Mouse (Mus musculus): ENCODE measurements around the gene Lztr1.

Lztr1 gene

DNA sequence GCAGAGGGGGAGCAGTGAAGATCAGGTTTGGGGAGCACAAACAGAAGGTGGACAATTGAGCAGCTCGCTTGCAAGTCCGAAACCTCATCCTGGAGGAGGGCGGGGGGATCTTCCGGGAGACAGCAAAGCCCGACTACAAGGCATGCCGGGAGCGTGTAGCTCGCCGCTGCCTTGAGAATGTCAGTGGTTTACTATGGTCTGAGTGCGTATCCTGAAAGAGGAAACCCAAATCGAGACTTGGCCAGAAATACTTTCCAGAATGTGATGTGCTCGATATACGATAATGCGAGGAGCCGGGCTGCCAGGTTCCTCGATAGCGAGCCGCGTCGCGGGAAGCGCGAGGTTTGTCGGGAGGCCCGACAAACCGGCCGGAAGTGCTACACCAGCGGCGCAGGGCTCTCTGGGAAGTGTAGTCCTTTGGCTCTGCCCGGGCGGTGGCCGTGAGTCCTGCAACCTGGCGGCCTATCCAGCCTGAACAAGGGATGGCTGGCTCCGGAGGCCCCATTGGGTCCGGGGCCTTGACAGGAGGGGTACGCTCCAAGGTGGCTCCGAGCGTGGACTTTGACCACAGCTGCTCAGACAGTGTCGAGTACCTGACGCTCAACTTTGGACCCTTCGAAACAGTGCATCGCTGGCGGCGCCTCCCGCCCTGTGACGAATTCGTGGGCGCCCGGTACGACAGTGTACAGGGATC is at the start of gene Lztr1:
Gene Lztr1 (plus strand): TSS at position 143 of the 694 bp plus-strand sequence.
- peak; percentile 89 for DNase-seq

DNA sequence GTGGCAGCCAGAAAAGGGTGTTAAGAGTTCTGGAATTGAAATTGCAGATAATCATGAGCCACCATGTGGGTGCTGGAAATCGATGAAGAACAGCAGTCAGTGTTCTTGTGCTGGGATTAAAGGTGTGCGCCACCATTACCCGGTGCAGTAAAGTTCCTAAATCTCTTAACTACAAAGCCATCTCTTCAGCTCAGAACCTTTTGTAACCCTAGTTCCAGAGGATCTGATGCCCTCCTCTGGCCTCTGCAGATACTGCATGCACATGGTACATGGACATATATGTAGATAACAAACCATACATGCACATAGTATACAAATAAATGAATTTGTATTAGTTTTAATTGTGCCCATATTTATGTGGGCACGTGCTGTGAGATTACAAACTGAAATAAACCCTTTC is 48.2 kb upstream of the Lztr1 start:
- DNase-seq, result no peak

- DNase-seq, result no peak
Observed at GRCm38 (mm10) chr16:17461596-17461995, 46.9 kb upstream of the Lztr1 start.

- no peak for DNase-seq
Observed at GRCm38 (mm10) chr16:17463184-17463583, 45.3 kb upstream of the Lztr1 start.

DNA sequence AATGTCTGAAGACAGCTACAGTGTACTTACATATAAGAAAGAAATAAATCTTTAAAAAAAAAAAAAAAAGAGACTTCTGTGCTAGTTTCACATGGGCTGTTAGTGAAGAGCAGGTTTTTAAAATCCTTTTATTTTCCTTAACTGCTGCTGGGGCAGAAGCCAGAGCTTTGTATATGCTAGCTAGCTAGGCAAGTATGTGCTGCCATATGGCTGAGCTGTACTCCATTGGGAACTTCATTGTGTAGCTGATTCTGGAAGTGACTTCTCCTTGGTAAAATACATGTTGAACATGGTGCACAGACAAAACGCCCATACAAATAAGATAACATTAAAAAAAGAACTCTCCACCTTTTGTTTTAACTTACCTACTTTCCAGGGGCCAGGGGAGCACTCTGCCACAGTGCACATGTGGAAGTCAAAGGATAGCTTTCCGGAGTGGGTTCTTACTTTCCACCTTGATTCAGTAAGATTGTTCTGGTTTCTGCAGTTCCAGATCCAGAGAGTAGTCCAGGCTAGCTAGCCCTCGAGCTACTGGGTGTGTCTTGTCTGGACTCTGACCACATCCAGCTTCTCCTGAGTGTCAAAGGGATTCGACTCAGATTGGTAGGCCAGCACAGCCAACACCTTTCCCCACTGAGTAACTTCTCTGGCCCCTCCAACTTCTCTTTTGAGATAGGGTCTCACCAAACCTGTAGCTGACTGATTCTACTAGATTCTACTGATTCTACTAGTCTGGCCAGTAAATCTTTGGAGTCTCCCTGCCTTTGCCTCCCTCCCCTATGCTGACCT is 41.4 kb upstream of the Lztr1 start:
- DNase-seq, result no peak

DNA sequence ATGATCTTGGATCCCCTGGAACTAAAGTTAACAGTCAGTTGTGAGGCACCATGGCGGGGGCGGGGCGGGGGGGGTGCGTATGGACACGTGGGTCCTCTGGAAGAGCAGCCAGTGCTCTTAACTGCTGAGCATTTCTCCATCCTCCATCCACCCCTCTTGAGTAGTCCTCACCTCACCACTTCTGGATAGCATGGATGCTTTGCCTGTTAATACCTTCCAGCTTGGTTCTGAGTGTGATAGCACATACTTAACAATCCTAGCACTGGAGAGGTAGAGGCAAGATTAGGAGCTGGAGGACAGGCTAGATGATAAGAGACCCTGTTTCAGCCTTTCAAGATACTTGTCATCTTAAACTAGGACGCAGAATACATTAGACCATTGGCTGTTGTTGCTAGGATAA is 36.0 kb upstream of the Lztr1 start:
- no peak for DNase-seq

GRCm38 (mm10) chr16:17474091-17474490 is 34.4 kb upstream of the Lztr1 start:
- DNase-seq, result peak; percentile 34

DNA sequence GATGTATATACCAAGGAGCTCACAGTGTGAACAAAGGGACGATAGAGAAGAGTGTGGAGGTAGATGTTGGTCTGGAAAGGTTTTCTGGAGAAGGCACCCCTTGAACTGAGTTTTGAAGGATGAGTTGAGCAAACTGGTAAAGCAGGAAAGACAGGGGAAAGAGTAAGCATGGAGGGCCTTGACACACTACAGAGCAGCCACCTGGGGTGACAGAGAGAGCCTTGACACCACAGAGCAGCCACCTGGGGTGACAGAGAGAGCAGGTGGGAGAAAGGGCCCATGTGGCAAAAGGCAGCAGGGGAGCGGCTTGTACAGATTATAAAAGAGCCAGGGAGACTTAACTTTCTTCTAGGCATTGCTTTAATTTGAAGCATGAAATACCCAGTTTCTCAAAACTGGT is 33.7 kb upstream of the Lztr1 start:
- no peak for DNase-seq

DNA sequence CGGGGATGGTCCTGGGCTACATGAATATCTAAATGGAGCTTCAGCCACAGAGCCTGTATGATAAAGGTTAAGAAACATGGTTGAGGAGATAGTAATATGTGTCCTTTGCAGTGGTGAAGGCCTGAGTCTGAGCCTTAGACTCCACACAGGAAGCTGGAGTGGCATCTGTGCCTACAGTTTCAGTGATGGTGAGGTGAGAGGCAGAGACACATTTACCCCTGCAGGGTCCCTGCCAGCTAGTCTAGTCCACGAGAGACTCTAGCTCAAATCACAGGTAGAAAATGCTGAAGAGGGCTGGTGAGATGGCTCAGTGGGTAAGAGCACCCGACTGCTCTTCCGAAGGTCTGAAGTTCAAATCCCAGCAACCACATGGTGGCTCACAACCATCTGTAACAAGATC is 33.2 kb upstream of the Lztr1 start:
- no peak for DNase-seq

GRCm38 (mm10) chr16:17478331-17478943 is 30.1 kb upstream of the Lztr1 start:
- no peak for DNase-seq

DNA sequence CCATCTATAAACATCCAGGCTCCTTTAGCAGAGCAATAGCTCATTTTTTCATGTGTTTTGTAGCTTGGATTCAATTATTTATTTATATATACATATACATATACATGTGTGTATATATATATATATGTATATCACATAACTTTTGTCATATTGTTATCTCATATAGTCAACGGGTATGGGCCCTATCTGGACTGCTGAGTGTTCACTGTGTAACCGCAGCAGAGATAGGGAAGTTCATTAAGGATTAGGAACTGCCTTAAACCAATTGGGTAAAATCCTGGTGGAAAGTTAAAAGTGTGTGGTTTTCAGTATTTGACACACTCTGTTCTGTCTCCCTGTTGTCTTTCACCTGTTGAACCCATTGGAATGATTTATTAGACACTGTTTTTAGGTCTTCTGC is 27.0 kb upstream of the Lztr1 start:
- DNase-seq, result no peak

DNA sequence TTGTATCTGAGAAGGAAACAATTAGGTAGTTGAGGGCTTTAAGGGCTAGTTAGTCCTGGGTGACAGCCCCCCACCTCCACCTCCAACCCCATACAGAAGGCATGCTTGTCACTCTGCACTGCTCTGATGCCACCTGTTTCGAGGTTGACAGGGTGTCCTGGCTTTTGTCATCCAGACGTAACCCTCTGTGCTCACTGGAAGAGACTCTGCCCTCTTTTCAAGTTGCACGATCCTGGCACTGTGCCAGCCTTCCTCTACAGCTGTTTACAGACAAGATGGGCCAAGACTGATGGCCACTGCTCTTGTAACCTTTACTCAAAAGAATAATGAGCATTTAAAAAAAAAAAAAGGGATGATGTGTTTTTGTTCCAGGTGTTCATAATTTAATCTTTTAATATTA is 22.0 kb upstream of the Lztr1 start:
- DNase-seq, result peak; percentile 35

- DNase-seq, result peak; percentile 49
Observed at GRCm38 (mm10) chr16:17488478-17489468, 19.7 kb upstream of the Lztr1 start.

DNA sequence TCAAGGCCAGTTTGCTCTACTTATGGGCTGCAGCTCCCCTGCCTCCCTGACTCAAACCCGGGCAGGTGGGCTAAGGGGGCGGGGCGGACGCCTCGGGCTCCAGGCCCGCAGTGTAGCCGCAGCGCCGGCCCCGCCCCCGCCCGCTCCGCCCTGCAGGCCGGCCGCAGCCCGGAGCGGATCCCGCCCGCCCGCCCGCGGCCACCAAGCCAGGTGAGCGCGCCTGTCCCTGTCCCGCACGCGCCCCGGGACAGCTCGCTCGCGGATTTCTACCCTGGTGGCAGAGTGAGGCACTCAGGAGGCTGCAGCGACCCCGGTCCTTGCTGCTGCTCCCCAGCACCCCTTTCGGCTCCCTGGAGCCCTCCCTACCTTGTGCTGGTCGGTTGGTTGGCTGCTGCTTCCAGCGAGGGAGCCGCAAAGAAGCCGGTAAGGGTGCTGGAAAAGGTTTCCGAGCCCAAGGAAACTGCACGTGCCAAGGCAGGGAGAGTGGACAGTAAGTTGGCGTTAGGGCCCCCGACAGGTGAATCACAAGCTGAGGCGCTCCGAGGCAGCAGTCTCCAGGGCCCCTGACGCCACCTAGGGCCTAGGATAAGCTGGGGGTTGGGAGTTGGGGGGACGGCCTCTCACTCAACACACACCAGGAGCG is 18.9 kb upstream of the Lztr1 start, which contains the start of gene Aifm3:
Gene Aifm3 (plus strand): TSS at position 143 of the 643 bp plus-strand sequence.
- peak; percentile 77 for DNase-seq

GRCm38 (mm10) chr16:17491154-17491553 is 17.3 kb upstream of the Lztr1 start:
- peak; percentile 72 for DNase-seq

GRCm38 (mm10) chr16:17491896-17492561 is 16.5 kb upstream of the Lztr1 start:
- peak; percentile 91 for DNase-seq

DNA sequence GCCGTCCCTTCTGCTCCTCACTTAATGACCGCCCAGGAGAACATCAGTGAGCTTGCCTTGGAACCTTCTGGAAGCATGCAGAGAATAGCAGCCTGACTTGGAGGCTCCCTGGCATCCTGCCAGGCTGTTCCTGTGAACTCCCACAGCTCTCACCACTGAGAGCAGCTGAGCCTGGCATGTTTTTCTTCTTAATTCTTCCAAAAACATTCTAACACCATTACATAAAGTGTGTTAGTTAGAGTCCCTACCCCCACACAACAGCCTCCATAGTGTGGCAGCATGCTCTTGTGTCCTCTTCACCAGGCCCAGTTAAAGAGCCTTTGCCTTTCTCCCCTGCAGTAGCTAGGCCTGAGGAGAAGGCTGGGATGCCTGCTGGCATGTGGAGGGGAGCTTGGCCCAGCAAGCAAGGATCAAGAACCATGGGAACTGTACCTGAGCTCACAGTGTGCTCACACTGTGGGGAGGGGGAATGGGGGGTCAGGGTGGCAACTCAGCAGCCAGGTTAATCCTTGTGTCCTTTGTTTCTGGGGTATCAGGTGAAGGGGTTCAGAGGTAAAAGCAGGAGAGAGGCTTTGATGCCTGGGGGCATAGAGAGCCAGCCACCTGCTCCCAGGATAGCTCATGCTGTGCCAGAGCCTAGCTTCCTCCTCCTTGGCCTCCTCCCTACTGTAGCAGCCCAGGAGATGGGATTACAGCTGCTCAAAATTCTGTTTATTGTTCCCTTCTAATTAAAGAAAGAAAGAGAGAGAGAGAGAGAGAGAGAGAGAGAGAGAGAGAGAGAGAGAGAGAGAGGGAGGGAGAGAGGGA is 11.8 kb upstream of the Lztr1 start:
- DNase-seq, result peak; percentile 89

DNA sequence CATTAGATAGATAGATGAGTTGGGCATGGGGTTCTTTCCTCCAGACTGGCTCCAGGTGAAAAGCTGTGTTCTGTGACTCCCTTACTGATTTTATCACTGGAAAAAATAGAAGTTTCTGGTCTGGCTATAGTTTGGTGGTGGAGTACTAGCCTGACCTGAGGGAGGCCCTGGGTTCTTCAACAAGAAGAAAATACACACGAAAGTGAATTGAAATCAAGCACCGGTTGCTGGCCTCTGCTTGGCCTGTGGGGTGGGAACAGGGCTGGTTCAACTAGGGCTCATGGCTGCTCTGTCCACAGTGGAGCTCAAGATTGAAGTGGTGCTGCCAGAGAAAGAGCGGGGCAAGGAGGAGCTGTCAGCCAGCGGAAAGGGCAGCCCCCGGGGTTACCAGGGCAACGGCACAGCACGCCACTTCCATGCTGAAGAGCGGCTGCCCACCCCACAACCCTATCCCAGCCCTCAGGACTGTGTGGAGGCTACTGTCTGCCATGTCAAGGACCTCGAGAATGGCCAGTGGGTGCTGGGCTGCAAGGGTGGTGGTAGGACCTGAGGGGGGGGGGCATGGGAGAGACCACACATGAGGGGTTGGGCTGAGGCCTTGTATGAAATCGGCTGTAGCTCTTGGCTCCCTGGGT is 9.1 kb upstream of the Lztr1 start:
- no peak for DNase-seq

GRCm38 (mm10) chr16:17502681-17503080 is 5.8 kb upstream of the Lztr1 start:
- DNase-seq, result no peak

DNA sequence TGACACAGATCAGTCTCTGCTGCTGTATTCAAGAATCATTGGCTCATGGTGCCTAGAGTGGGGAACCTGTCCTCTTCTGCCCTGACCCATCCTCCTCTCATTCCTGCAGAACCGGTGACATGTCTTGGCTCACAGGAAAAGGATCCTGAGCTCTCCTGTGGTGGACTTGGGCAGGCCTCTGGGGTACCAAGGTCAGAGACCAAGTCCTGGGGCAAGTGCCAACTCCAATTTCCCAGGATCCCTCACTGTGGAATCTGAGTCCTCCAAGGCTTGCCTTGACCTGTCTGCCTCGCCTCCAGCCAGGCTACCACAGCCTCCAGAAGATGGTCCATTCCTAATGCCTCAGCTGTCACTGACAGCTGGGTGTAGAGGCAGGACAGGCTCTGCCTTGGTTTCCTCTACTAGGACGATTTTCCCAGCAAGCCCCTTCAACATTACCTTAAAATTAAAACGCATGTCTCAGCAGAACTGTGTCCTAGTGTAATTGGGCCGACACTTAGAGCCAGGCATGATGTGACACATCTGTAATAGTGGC is 1.4 kb upstream of the Lztr1 start:
- DNase-seq, result no peak
